Mouse (Mus musculus): ENCODE data around the gene Hnrnpa3. TPM values are rescaled to one million over a fixed set of nuclear protein-coding genes. Genes with fewer than 3 reads are reported as not detected.
"Not testable (repeated sequence)": the region's sequence is repeated elsewhere in the genome, so short reads cannot be mapped to it uniquely, and the experiment has no call there.

Hnrnpa3 gene
- polyA plus RNA-seq, 1 experiment from 2014 or later, result 150 TPM

DNA sequence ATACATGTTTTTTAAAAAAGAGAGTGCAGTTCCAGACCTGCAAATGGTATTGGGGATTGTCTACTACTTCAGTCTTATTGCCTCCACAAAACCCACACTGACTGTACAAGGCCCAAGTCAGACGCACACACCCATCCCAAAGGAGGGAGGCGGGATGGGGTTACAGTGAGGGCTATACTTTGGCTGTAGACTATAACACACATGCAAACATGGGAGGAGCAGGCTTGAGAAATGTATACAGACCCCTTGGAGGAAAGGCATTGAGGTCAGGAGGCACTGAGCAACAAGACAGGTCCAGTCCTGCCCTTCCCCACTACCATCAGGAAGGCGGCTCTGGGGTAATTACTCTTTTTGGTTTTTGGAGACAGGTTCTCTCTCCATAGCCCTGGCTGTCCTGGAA is 35.9 kb downstream of the Hnrnpa3 start:
- H3K27me3 ChIP-seq (replicated peaks; ENCODE audit: control insufficient read depth, insufficient read depth, low read length); H3K4me3 ChIP-seq (ENCODE audit: low read length); H3K27ac ChIP-seq (ENCODE audit: low read depth, low read length); ATAC-seq; H3K4me1 ChIP-seq (ENCODE audit: control insufficient read depth, insufficient read depth, low read depth, low read length); H3K9me3 ChIP-seq (ENCODE audit: control insufficient read depth, low read length); H3K9ac ChIP-seq (ENCODE audit: low read depth, low read length); H3K4me2 ChIP-seq (ENCODE audit: low read length); H3K36me3 ChIP-seq (ENCODE audit: control insufficient read depth, insufficient read depth, low read length): not testable (repeated sequence)
- WGBS, result 93% methylated on average over 3 of the region's 3 CpGs

DNA sequence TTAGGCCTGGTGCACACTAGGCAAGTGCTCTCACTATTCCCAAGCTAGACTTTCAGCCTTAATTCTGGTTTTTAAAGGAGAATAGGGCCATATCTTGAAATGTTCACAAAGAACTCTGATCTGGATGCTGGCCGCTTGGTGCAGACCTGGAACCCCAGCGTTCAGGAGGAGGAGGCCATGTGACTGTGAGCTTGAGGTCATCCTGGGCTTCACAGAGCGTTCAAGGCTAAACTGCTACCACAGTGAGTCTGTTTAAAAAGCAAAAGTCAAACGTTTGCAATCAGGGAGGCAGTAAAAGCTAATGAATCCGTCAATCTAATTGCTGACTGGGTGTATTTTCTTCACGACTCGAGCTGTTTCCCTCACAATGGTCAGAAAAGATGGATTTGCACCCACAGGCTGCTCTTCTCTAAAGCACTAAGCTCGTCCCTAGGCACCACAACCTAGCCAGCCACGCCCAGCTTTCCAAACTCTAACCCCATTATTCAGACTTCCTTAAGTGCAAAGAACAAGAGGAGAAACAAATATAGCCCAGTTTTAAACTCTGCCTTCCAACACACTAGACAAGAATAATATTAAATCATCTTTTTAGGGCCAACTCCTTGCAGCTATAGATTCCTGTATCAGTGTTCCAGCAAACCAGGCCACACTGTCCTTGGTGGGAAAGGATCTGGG is 36.8 kb downstream of the Hnrnpa3 start:
- no peak for ATAC-seq
- WGBS, result 55% methylated on average over 9 of the region's 9 CpGs
- H3K27ac ChIP-seq (ENCODE audit: low read depth, low read length), result no peak overlapping the region

DNA sequence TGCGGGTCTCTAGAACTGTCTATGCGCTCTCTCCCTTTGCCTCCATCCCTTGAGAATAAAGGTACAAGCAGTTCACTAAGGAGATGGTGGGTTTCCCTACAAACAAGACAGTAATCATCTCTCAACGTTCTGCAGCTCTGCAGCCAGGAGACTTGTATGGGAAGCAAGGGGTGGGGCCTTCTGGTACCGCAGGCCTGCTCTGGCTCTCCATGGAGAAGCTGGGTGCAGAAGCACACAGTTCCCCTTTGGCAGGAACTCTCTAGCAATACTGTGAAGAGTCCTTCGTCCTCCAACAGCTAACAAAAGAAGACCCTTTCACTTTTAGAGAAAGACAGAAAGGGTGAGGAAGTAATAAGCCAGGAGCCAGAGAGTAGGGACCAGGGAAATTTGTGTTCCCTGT is 37.3 kb downstream of the Hnrnpa3 start:
- 52% methylated on average over 5 of the region's 5 CpGs for WGBS
- Histone ChIP-seq H3K4me2 (ENCODE audit: low read length) (no peak overlapping the region), H3K27me3 (replicated peaks; ENCODE audit: control insufficient read depth, insufficient read depth, low read length) (no peaks in the 10 kb centered on the region), H3K4me1 (ENCODE audit: control insufficient read depth, insufficient read depth, low read depth, low read length) (no peaks in the 10 kb centered on the region), H3K27ac (ENCODE audit: low read depth, low read length) (no peak overlapping the region), H3K9me3 (ENCODE audit: control insufficient read depth, low read length) (no peaks in the 10 kb centered on the region), H3K9ac (ENCODE audit: low read depth, low read length) (no peak overlapping the region), H3K4me3 (ENCODE audit: low read length) (no peak overlapping the region), H3K36me3 (ENCODE audit: control insufficient read depth, insufficient read depth, low read length) (no peaks in the 10 kb centered on the region)
- no peak for ATAC-seq

More for the DNA sequence above, 36.8 kb downstream of the Hnrnpa3 start:
- no peak overlapping the region for H3K4me2 ChIP-seq (ENCODE audit: low read length)
- no peaks in the 10 kb centered on the region for H3K9me3 ChIP-seq (ENCODE audit: control insufficient read depth, low read length)
- H3K9ac ChIP-seq (ENCODE audit: low read depth, low read length), result no peak overlapping the region
- H3K4me1 ChIP-seq (ENCODE audit: control insufficient read depth, insufficient read depth, low read depth, low read length), result no peaks in the 10 kb centered on the region
- H3K36me3 ChIP-seq (ENCODE audit: control insufficient read depth, insufficient read depth, low read length), result no peaks in the 10 kb centered on the region
- no peak overlapping the region for H3K4me3 ChIP-seq (ENCODE audit: low read length)
- H3K27me3 ChIP-seq (replicated peaks; ENCODE audit: control insufficient read depth, insufficient read depth, low read length), result no peaks in the 10 kb centered on the region

DNA sequence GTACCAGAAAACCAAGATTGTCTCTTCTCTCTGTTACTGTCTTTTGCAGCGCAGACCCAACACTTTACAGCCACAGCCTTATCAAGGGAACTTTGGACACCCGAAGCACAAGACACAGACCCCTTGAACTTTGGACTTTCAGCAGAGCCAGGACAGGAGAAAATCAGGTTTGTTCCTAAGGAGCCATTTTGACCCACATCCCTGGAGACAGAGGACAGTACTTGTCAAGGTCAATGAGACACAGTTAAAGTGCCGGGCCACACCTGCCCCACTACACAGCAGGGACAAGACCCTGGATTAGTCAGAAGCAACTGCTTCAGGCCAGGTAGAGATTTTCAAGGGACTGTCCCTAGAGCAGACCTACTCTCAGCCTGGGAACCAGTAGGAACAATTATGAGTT is 38.2 kb downstream of the Hnrnpa3 start:
- no peak for ATAC-seq
- WGBS, result 92% methylated on average over 3 of the region's 3 CpGs

DNA sequence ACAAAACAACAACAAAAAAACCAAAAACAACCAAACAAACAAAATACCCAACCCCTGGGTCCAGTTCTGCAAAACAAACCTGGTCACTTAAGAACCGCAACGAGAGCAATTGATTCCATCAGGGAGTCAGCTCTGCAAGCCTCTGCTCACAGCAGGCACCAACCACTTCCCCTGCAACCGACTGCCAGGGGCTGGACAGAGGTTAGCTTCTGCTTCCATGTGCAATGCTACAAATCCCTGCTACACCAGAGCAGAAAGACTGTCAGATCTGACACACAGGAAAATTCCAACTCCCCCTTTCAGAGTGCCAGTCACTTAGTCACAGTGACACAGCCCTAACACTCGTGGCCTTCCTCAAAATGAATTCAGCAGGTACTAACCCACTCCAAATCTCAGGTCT is 38.9 kb downstream of the Hnrnpa3 start:
- Histone ChIP-seq H3K4me3 (ENCODE audit: low read length) (no peak overlapping the region), H3K27ac (ENCODE audit: low read depth, low read length) (no peak overlapping the region), H3K9ac (ENCODE audit: low read depth, low read length) (no peak overlapping the region), H3K4me1 (ENCODE audit: control insufficient read depth, insufficient read depth, low read depth, low read length) (no peaks in the 10 kb centered on the region), H3K4me2 (ENCODE audit: low read length) (no peak overlapping the region), H3K36me3 (ENCODE audit: control insufficient read depth, insufficient read depth, low read length) (no peaks in the 10 kb centered on the region), H3K9me3 (ENCODE audit: control insufficient read depth, low read length) (no peaks in the 10 kb centered on the region), H3K27me3 (replicated peaks; ENCODE audit: control insufficient read depth, insufficient read depth, low read length) (no peaks in the 10 kb centered on the region)
- no peak for ATAC-seq
- 34% methylated on average over 4 of the region's 4 CpGs for whole genome bisulfite sequencing

More for the DNA sequence above, 38.2 kb downstream of the Hnrnpa3 start:
- Histone ChIP-seq H3K4me2 (ENCODE audit: low read length) (no peak overlapping the region), H3K36me3 (ENCODE audit: control insufficient read depth, insufficient read depth, low read length) (no peaks in the 10 kb centered on the region), H3K9me3 (ENCODE audit: control insufficient read depth, low read length) (no peaks in the 10 kb centered on the region), H3K27me3 (replicated peaks; ENCODE audit: control insufficient read depth, insufficient read depth, low read length) (no peaks in the 10 kb centered on the region), H3K4me3 (ENCODE audit: low read length) (no peak overlapping the region), H3K9ac (ENCODE audit: low read depth, low read length) (no peak overlapping the region), H3K27ac (ENCODE audit: low read depth, low read length) (no peak overlapping the region), H3K4me1 (ENCODE audit: control insufficient read depth, insufficient read depth, low read depth, low read length) (no peaks in the 10 kb centered on the region)

DNA sequence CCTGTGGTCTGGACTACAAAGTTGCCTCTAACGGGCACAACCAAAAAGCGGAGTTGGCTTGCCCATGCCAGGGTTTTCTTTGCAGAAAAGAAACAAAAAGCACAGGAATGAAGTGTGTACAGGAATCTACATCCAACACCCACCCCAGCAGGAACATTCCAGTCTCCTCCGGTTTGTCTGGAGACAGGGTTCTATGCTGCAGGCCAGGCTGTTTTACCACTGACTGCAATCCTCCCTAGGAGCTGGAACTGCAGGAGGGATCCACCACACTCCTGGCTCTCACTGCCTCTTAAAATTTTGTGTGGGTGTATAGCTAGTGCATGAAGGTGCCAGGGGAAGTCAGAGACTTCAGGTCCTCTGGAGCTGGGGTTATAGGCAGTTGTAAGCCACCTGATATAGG is 39.8 kb downstream of the Hnrnpa3 start:
- Histone ChIP-seq H3K9me3 (ENCODE audit: control insufficient read depth, low read length) (no peaks in the 10 kb centered on the region), H3K4me1 (ENCODE audit: control insufficient read depth, insufficient read depth, low read depth, low read length) (no peaks in the 10 kb centered on the region), H3K4me2 (ENCODE audit: low read length) (no peak overlapping the region), H3K36me3 (ENCODE audit: control insufficient read depth, insufficient read depth, low read length) (no peaks in the 10 kb centered on the region), H3K4me3 (ENCODE audit: low read length) (no peak overlapping the region), H3K27me3 (replicated peaks; ENCODE audit: control insufficient read depth, insufficient read depth, low read length) (no peaks in the 10 kb centered on the region), H3K27ac (ENCODE audit: low read depth, low read length) (no peak overlapping the region), H3K9ac (ENCODE audit: low read depth, low read length) (no peak overlapping the region)
- no peak for ATAC-seq
- 76% methylated on average over 3 of the region's 3 CpGs for WGBS

DNA sequence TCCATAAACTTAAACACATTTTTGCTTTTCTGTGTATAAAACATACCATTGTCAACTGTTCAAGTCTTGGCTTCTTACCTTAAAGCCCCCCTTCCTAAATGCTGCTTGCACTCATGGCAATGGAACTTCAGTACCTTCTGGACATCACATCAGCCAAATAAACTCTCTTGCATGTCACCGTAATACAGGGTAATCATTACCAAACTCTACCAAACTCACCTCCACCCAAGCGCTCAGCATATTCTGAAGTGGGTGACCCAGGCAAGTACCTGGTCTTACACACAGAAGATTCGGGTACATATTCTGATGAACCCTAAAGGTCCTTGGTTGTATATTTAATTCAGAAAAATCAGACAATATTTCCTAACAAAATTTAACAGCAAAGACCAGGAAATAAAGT is 41.5 kb downstream of the Hnrnpa3 start:
- H3K27ac ChIP-seq (ENCODE audit: low read depth, low read length), result no peak overlapping the region
- no peak for ATAC-seq
- H3K4me2 ChIP-seq (ENCODE audit: low read length), result no peak overlapping the region
- no peak overlapping the region for H3K9ac ChIP-seq (ENCODE audit: low read depth, low read length)
- 94% methylated on average over 3 of the region's 3 CpGs for whole genome bisulfite sequencing
- no peaks in the 10 kb centered on the region for H3K9me3 ChIP-seq (ENCODE audit: control insufficient read depth, low read length)
- H3K27me3 ChIP-seq (replicated peaks; ENCODE audit: control insufficient read depth, insufficient read depth, low read length), result peaks cover 4% of the 10 kb centered on the region; the same call in 1 of the 2 replicates
- peaks cover 9% of the 10 kb centered on the region for H3K4me1 ChIP-seq (ENCODE audit: control insufficient read depth, insufficient read depth, low read depth, low read length)
- H3K4me3 ChIP-seq (ENCODE audit: low read length), result no peak overlapping the region
- H3K36me3 ChIP-seq (ENCODE audit: control insufficient read depth, insufficient read depth, low read length), result no peaks in the 10 kb centered on the region

DNA sequence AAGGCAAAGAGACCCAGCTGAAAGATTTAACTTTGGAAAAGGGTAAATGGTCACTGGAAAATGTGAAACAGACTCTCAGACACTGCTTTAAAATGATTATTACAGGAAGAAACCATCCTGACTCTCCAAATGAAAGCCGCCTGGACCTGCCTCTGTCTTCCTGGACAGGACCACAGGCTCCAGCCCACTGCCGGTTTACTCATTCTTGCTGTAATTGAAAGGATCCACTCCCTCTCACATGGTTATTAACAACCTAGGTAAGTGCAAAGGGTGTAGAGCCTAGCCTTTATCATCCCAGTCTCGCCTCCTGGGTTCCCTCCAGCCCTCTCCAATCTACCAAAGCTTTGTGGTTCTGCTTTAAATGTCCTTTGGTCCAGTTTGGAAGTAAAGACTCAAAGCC is 42.1 kb downstream of the Hnrnpa3 start:
- Histone ChIP-seq H3K27ac (ENCODE audit: low read depth, low read length) (no peak overlapping the region), H3K36me3 (ENCODE audit: control insufficient read depth, insufficient read depth, low read length) (no peaks in the 10 kb centered on the region), H3K27me3 (replicated peaks; ENCODE audit: control insufficient read depth, insufficient read depth, low read length) (peaks cover 4% of the 10 kb centered on the region; the same call in 1 of the 2 replicates), H3K9ac (ENCODE audit: low read depth, low read length) (no peak overlapping the region), H3K4me3 (ENCODE audit: low read length) (no peak overlapping the region), H3K4me2 (ENCODE audit: low read length) (no peak overlapping the region), H3K9me3 (ENCODE audit: control insufficient read depth, low read length) (no peaks in the 10 kb centered on the region), H3K4me1 (ENCODE audit: control insufficient read depth, insufficient read depth, low read depth, low read length) (peaks cover 9% of the 10 kb centered on the region)
- WGBS, result 79% methylated on average over 3 of the region's 3 CpGs
- no peak for ATAC-seq

DNA sequence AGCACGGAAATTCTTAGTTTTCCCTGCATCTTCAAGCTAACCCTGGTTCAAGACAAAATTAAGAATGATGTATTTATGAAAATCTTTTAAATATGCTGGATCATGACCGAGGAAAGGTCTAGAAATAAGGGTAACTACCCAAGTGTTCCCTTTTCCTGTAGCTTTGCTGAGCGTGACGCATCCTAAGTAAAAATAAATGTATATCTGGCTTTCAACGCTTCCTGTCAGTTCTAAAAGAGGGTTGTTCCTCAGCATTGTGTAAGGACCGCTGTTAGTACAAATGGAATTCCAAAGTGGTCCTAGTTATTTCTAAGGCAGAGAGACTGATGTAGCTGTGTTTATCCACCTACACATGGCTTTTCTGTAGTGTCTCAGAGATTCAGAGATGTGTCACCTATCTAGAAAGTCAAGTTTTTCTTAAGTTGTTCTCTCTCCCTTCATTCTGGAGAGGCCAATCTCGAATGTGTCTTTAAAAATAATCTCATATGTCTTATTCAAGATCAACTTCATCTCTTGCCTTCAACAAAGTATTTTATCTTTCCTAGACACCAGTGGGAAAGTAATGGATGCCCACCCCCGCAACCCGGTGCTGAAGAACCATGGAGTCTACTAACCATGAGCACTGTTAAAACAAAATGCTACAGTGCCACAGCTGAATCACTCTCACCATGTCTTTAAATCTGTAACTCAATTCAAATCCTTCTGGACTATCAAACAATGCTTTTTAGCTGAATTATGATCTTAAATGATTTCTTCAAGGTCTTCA is 42.9 kb downstream of the Hnrnpa3 start:
- H3K27me3 ChIP-seq (replicated peaks; ENCODE audit: control insufficient read depth, insufficient read depth, low read length), result peaks cover 4% of the 10 kb centered on the region; the same call in 1 of the 2 replicates
- no peak overlapping the region for H3K27ac ChIP-seq (ENCODE audit: low read depth, low read length)
- peak overlapping the region; percentile 86; the same call in 1 of the 2 replicates for H3K4me2 ChIP-seq (ENCODE audit: low read length)
- H3K9me3 ChIP-seq (ENCODE audit: control insufficient read depth, low read length), result no peaks in the 10 kb centered on the region
- no peak overlapping the region for H3K9ac ChIP-seq (ENCODE audit: low read depth, low read length)
- H3K4me3 ChIP-seq (ENCODE audit: low read length), result no peak overlapping the region
- H3K36me3 ChIP-seq (ENCODE audit: control insufficient read depth, insufficient read depth, low read length), result no peaks in the 10 kb centered on the region
- WGBS, result 81% methylated on average over 9 of the region's 9 CpGs
- ATAC-seq, result no peak
- H3K4me1 ChIP-seq (ENCODE audit: control insufficient read depth, insufficient read depth, low read depth, low read length), result peaks cover 9% of the 10 kb centered on the region

All from hindbrain, embryonic 16.5 days (tissue).